Mouse (Mus musculus) duodenum, adult 2 months (tissue): ENCODE results near the gene Nog. TPM values are rescaled to one million over a fixed set of nuclear protein-coding genes. Genes with fewer than 3 reads are reported as not detected.

Experiments used
- polyA plus RNA-seq: library from polyadenylated mRNA; depleted of rRNA; stranded (reverse); fragments of >200 nt; gene quantifications from 2 replicates; pipeline ENCODE4 v1.2.3, GENCODE M21; 2012; ENCODE audit warnings: low replicate concordance; rRNA removed

The Nog gene
- 1.8 and 5.5 TPM in 2 replicates for polyA plus RNA-seq

DNA sequence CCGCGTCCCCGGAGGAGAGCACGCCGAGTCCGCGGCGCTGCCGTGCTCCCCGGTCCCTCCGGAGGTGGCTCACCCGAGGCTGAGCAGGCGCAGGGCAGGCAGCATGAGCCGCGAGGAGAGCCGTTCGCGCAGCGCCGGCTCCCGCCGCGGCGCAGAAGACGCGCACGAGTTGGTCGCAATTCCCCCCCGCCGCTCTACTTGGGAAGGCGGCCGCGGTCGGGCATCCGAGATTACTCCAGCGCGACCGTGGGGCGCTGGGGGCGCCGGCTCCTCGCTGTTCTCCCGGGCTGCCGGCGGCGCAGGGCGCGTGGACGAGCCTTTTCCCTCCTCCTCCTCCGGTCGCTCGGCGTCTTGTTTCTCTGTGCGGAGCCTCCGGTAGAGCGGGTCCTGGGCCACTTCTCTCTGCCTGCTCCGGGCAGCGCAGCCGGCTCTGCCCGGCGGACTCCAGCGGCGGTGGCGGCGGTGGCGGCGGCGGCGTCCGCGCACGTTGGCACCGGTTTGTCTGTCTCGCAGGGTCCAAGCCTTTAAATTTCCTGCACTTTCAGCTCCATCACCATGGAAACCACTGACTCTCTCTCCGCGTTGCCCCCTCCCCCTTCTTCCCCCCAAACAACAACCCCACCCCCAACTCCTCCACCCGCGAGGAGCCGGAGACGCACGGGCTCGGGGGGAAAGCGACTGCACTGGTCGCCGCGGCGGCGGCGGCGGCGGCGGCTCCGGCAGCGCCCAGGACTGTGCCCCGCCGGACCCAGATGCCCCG, at the start of gene Nog:
Gene Nog (minus strand): TSS at position 277 of the 760 bp plus-strand sequence.

Other genes with a start within 250 kb of the Nog start
- 1.0 and 2.2 TPM in 2 replicates for gene Dgke, start 235.5 kb downstream of the Nog start, polyA plus RNA-seq
- 0.60 TPM in 1 of 2 replicates, not detected in the other for gene Gm525, start 228.5 kb downstream of the Nog start, polyA plus RNA-seq